Mouse (Mus musculus) ES-CJ7 (cell line): ENCODE measurements at regions not wholly inside any gene's neighbourhood (a gene's known extent, or its start where the extent isn't known, plus 50 kb on each side); places are given as distances from the start of the nearest gene placed in this dataset.
A peak's percentile ranks its signal among the peaks of the same experiment; 100 is the strongest.

ENCODE experiments used
- DNase-seq: peaks from one replicate; pipeline ENCODE4 v3.0.0; 2011; ENCODE audit warnings: low read depth, low spot score

DNA sequence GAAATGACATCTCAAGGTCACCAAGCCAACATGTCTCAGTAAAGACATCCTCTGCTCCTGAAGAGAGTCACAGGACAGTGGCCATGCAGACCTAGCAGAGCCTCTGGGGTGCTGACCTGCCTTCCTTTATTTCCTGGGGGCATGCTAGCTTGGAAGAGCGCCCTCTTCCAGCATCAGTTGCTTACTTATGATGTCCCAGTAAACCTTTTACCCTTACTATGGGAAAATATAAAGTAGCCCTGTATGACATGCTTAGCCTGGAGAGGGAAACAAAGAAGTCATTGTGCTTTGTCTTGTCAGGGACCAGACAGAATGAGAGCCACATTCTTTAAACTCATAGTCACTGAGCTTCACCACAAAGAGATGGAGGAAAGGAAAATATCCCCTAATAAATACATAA lies 82.9 kb downstream of the Postn start:
- DNase-seq: no peak

GRCm38 (mm10) chr3:54446889-54447288 lies 86.0 kb downstream of the Postn start:
- no peak for DNase-seq

- DNase-seq: no peak
Observed at GRCm38 (mm10) chr3:54457416-54457815, 96.5 kb downstream of the Postn start.

GRCm38 (mm10) chr3:54461366-54461765 lies 100.5 kb downstream of the Postn start:
- DNase-seq: no peak

GRCm38 (mm10) chr3:54466097-54466496 lies 105.2 kb downstream of the Postn start:
- no peak for DNase-seq

- DNase-seq: no peak
Observed at GRCm38 (mm10) chr3:54474209-54474608, 113.3 kb downstream of the Postn start.

DNA sequence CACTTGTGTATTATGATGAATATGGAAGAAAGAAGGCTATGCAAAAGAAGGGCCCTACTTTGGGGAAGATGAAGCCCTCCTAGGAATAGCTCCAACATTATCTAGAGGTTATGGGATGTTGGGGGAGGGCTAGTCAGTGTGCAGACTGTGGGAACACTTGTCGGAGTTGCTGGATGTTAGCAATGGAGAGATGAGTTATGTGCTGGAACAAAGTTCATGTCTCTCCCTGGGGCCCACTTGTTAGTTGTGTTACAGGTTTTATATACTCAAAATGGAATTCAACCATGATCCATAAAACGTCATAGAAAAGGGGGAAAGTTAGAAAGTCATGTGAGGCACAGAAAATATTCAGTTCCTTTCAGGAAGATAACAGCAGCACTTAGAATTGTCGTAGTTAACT lies 115.0 kb downstream of the Postn start:
- no peak for DNase-seq

GRCm38 (mm10) chr3:54477986-54478385 lies 117.1 kb downstream of the Postn start:
- DNase-seq: no peak

- DNase-seq: no peak
Observed at GRCm38 (mm10) chr3:54480251-54480650, 119.3 kb downstream of the Postn start.

DNA sequence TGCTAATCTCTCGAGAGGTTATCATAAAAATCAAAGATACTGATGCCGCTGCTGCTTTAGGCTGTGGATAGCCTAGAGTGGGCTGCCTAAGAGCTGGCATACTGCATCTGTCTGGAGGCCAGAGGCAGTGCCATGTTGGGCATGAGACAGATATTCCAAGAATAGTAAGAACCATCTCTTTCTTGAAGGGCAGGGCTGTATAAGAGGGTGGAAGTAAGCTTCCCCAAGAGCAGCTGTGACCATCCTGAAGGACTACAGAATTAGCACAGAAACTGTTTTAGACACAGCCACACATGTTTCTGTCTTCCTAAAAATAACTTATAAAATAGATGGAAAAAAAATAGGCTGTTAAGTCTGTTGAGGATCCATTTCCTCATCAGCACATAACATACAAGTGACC lies 126.4 kb downstream of the Postn start:
- no peak for DNase-seq

- DNase-seq: peak; percentile 74
Observed at GRCm38 (mm10) chr3:54487844-54488243, 126.9 kb downstream of the Postn start.

DNA sequence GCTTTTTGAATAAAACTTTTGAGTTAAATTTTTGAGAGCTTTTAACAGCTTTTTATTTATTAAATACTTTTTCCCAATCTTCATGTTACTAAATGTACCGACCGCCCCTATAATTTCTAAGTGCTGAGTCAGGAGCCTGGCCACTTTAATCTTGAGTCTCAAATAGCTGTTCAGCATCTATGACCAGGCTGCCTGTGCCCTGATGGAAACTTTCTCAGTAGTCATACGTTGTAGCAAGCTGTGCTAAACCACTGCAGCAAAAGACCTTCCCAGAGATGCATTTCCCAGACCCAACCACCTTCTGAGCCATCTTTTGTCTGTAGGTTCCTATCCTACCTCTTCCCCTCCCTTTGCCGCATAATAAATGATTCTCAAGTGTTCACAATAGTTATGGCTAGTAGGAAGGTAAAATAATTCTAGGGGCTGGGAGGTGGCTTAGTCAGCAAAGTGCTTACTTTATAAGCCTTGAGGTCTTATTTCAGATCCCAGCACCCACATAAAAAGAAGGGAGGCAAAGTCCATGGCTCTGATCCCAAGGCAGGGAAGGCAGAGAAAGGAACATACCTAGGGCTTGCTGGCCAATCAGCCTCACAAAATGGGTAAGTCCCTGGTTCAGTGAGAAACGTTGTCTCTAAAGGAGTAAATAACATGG lies 129.5 kb downstream of the Postn start:
- no peak for DNase-seq

GRCm38 (mm10) chr3:54493567-54493966 lies 132.7 kb downstream of the Postn start:
- DNase-seq: no peak

DNA sequence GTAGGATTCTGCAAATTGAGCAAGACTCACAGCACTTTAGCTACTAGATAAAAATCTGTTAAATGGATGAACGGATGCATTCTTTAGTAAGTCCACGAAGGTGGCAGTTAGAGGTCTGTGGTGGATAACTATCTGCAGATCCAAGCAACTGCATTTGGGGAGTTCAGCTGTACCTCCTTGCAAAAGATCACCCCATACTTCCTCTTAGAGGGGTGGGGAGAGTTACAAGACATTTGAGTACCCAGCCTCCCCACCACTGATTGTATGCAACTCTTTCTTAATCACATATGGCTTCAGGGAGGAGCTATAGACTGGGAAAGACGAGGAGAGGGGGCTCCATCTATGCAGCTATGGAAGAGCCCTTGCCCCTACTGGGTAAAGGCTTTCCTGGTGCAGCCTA lies 144.1 kb downstream of the Postn start:
- no peak for DNase-seq

DNA sequence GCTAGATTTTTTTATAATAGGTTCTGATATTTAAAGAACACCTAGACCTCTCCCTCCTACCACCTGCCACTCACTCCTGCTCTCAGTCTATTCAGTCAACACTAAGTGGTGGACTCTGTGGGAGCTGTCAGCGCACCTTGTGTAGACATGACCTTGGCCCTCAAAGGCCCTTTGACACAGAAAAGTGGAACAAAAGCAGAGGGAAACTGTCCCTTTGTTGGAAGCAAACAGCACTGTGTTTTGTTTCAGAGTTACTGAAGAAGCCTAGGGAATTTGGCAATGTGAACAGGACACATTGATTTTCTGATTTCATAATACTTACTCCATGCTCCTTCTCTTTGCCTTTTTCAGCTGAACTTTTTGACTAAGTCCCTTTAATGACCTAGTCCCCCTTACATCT lies 146.7 kb downstream of the Postn start:
- DNase-seq: no peak

- DNase-seq: no peak
Observed at GRCm38 (mm10) chr3:54508906-54509305, 148.0 kb downstream of the Postn start.

DNA sequence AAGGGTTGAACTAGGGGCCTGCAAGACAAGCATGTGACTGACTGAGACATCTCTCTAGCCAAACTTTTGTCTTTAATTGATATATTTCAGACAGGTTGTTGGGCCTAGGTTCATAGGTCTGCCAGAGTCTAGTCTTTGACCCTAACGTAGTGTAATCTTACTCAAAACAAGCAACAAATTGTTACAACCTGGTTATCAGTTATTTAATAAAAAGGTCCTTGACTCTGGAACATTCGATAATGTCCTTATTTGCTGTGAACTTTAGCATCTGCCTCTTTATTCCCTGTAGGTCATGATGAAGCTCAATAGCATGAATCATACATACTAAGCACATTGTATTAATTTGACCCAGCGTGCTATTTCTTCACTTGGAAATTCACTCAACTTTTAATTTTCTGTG lies 156.3 kb downstream of the Postn start:
- DNase-seq: no peak

DNA sequence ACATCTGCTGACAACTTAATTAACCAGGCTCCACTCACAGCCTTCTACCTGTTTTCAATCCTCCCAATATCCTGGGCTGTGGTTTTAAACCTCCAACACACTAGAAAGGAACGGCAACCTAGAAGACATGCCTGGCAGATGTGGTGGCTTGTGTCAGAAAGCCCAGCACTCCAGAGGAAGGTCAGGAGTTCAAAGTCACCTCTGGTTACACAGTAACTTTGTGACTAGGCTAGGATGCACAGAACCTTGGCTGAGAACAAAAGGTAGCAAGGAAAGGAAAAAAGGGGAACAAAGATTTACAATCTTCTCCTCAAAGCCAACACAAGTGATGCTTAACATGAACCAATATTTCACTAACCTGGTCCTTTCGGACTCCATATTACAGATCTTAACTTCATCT lies 161.8 kb downstream of the Postn start:
- DNase-seq: no peak

DNA sequence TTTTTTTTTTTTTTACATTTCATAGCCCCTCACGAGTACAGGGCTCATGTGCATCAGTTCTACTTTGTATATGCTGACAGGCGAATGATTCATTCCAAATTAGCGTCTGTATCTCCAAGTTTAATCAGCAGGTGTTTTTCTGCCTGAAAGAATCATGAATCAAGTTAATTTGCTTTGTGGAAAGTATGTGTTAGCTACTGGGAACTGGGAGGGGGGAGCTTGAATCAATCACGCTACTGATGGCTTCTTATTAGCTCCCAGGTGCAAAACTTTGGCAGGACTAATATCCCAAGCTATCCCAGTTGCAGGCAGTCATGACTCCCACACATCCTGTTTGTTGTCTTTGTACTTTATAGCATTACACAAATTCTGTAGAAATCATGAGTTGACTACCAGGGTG lies 165.7 kb downstream of the Postn start:
- no peak for DNase-seq

DNA sequence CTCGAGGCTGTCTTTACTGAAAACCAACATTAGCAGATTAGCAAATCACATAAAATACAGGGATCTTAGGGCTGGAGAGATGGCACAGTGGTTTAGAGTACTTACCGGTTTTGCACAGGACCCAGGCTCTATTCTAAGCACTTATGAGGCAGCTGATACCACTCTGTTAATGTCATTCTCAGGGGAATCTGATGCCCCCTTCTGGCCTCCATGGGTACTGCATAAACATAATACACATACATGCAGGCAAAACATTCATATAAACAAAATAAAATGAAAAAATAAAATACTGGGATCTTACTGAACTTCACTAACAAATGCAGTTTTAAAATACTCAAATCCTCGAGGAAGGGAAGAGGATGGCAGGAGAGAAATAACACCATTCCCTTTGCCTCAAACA lies 164.3 kb upstream of the Supt20 start:
- DNase-seq: peak; percentile 12

DNA sequence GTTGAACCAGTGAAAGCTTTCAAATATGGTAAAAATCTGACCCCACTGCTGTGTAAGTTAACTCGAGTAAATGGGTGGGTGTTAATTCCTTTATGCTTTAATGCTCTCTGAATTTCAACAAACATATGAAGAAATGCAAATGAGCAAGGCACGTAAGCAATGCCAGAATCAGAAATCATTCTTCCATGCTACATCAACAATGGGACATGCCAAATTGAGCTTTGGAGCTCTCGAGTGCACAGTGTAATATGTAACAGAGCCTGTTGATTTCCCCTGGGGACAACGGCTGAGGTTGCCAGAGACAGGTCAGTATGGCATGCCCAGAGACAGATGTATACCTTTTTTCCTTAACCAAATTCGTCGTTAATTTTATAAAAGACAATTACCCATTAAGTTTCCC lies 162.4 kb upstream of the Supt20 start:
- no peak for DNase-seq

GRCm38 (mm10) chr3:54535361-54535760 lies 157.2 kb upstream of the Supt20 start:
- DNase-seq: no peak

GRCm38 (mm10) chr3:54538055-54538454 lies 154.6 kb upstream of the Supt20 start:
- no peak for DNase-seq

DNA sequence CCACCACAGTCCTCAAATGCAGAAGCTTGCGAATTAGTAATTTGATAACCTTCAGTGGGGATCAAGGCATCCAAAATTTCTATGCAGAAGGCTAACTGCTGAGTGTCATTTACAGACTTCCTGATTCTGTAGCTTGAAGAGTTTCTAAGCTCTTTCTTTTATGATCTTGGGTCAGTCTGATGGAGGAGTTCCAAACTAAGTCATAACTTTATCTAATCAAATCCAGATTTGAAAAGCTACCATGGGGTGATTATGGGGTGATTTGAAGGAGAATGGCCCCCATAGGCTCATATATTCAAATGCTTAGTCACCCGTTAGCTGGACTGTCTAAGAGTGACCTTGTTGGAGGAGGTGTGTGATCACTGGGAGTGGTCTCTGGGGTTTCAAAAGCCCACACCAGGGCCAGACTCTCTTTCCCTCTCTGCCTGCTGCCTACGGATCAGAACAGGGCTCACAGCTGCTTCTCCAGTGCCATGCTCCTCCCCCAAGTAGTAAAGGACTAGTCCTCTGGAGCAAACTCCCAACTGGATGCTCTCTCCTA lies 152.0 kb upstream of the Supt20 start:
- DNase-seq: no peak
